In genomic region chr11:3472484-3472883, GRCm38 (mm10) we compare ENCODE assay signal across 8 mouse cellular contexts. TPM values are rescaled to one million over a fixed set of nuclear protein-coding genes. Genes with fewer than 3 reads are reported as not detected.
DNase-seq lines count a peak whose midpoint lies in the region; ATAC-seq and TF ChIP-seq lines count a peak whose summit lies in the region.

No protein-coding gene starts in this region.

- H3K4me3 ChIP-seq in midbrain, embryonic 11.5 days (ENCODE audit: low read depth, low read length): no peak overlapping the region
- H3K4me3 ChIP-seq in small intestine, adult 2 months (ENCODE audit: low read depth, low read length): no peak overlapping the region

- no peak overlapping the region for H3K27ac ChIP-seq in midbrain, embryonic 11.5 days (ENCODE audit: low read depth, low read length)
- H3K27ac ChIP-seq in small intestine, adult 2 months (ENCODE audit: insufficient read depth, low read depth, low read length): no peak overlapping the region

- no peaks in the 10 kb centered on the region for H3K36me3 ChIP-seq in midbrain, embryonic 11.5 days (ENCODE audit: control insufficient read depth, insufficient read depth, low read length)
- H3K36me3 ChIP-seq in small intestine, adult 2 months (ENCODE audit: control insufficient read depth, insufficient read depth, low read length): no peaks in the 10 kb centered on the region

- no peak overlapping the region for H3K9ac ChIP-seq in midbrain, embryonic 11.5 days (ENCODE audit: low read length)

- WGBS in midbrain, embryonic 11.5 days: 27% methylated on average over 1 of the region's 1 CpGs
- 20% methylated on average over 1 of the region's 1 CpGs for WGBS in small intestine, adult 2 months

- peak; percentile 91; the same call in 1 of the 2 replicates for TF ChIP-seq CTCF in small intestine, adult 2 months (IDR thresholded peaks at IDR 0.05; ENCODE audit: extremely low read depth, insufficient read length, insufficient replicate concordance, low read depth, low read length)

- no peak for TF ChIP-seq POLR2A in small intestine, adult 2 months (IDR thresholded peaks at IDR 0.05; ENCODE audit: low read depth, low read length)

- no peaks in the 10 kb centered on the region for H3K4me1 ChIP-seq in midbrain, embryonic 11.5 days (ENCODE audit: control insufficient read depth, insufficient read depth, low read length)
- peaks cover 14% of the 10 kb centered on the region; the same call in 1 of the 2 replicates for H3K4me1 ChIP-seq in small intestine, adult 2 months (ENCODE audit: control insufficient read depth, insufficient read depth, insufficient read length, low read length)

- peak; percentile 50 for ATAC-seq in inflammation-experienced regulatory T-cells, adult 6 months
- peak; percentile 72; the same call in 1 of the 2 replicates for ATAC-seq in midbrain, embryonic 11.5 days (ENCODE audit: low FRiP score)
- no peak; the same call in 1 of the 2 replicates for ATAC-seq in erythroid progenitor cell, adult 5-6 weeks (replicated peaks; ENCODE audit: low FRiP score, poor library complexity, severe bottlenecking)

- peak; percentile 83 to 94 for DNase-seq in adrenal gland, adult (ENCODE audit: inconsistent age in 2 of 2, low spot score in 1 of 2)
- DNase-seq in cerebellum, postnatal 4 days (ENCODE audit: low spot score in 2 of 2): peak; percentile 73 to 90
- peak; percentile 92 for DNase-seq in gastrocnemius, postnatal 10 days
- peak; percentile 82 to 85 for DNase-seq in left cerebral cortex, postnatal 14 days (ENCODE audit: low spot score in 2 of 2)
- peak; percentile 95 for DNase-seq in midbrain, embryonic 11.5 days (ENCODE audit: low spot score, missing footprints)

- intact Hi-C loops in left cerebral cortex, postnatal 14 days (cut with DNase I): loop anchor here (1.0 to 10.0 kb wide), 2 partner anchors 42 to 312 kb away; partner anchors contain the start of gene Selenom

- H3K9me3 ChIP-seq in midbrain, embryonic 11.5 days (ENCODE audit: control insufficient read depth, low read length): no peaks in the 10 kb centered on the region

- H3K27me3 ChIP-seq in midbrain, embryonic 11.5 days (ENCODE audit: control insufficient read depth, insufficient read depth, low read length): no peaks in the 10 kb centered on the region
- no peaks in the 10 kb centered on the region for H3K27me3 ChIP-seq in small intestine, adult 2 months (ENCODE audit: control insufficient read depth, insufficient read depth, low read length)

- no peak overlapping the region for H3K4me2 ChIP-seq in midbrain, embryonic 11.5 days

RNA-seq across cellular contexts. Expression of gene Pla2g3, which starts 15.6 kb away (rescaled TPM):
- total RNA-seq in gastrocnemius, postnatal 10 days (2021): under 1 TPM in 1 of 2 experiments, not detected in 1; 0.09 TPM
- polyA plus RNA-seq in inflammation-experienced regulatory T-cells, adult 6 months (2017; shearing (Covaris generic)): under 1 TPM in 2 of 3 experiments, not detected in 1; 0.12 to 0.28 TPM
- 1 to 10 TPM; 3.6 to 7.2 TPM for total RNA-seq in left cerebral cortex, postnatal 14 days (2021)
- 0.38 and 0.54 TPM in 2 replicates for polyA plus RNA-seq in midbrain, embryonic 11.5 days (2014; fragmentation: Nextera tagmentation; extraction: Ambion mirVana)
- 0.18 and 0.48 TPM in 2 replicates for polyA plus RNA-seq in small intestine, adult 2 months (2012; rRNA removed)
- total RNA-seq in erythroid progenitor cell, adult 5-6 weeks (2015; ENCODE audit: low replicate concordance): not detected in 2 replicates
- total RNA-seq in erythroid progenitor cell, adult 5-6 weeks (2017; ENCODE audit: low replicate concordance): not detected in 2 replicates

RNA-seq across cellular contexts. Expression of gene Rnf185, which starts 20.3 kb away (rescaled TPM):
- 10 to 100 TPM; 19.6 to 21.3 TPM for total RNA-seq in gastrocnemius, postnatal 10 days (2021)
- polyA plus RNA-seq in inflammation-experienced regulatory T-cells, adult 6 months (2017; shearing (Covaris generic)): 10 to 100 TPM; 16.8 to 28.4 (median 21.9) TPM
- 10 to 100 TPM; 21.7 to 22.4 TPM for total RNA-seq in left cerebral cortex, postnatal 14 days (2021)
- polyA plus RNA-seq in midbrain, embryonic 11.5 days (2014; fragmentation: Nextera tagmentation; extraction: Ambion mirVana): 51.9 and 54.3 TPM in 2 replicates
- 13.5 and 29.8 TPM in 2 replicates for polyA plus RNA-seq in small intestine, adult 2 months (2012; rRNA removed)
- 0.72 and 3.4 TPM in 2 replicates for total RNA-seq in erythroid progenitor cell, adult 5-6 weeks (2015; ENCODE audit: low replicate concordance)
- 0.23 and 0.77 TPM in 2 replicates for total RNA-seq in erythroid progenitor cell, adult 5-6 weeks (2017; ENCODE audit: low replicate concordance)

RNA-seq across cellular contexts. Expression of gene Inpp5j, which starts 32.1 kb away (rescaled TPM):
- total RNA-seq in gastrocnemius, postnatal 10 days (2021): 1 to 10 TPM; 1.8 to 2.2 TPM
- polyA plus RNA-seq in inflammation-experienced regulatory T-cells, adult 6 months (2017; shearing (Covaris generic)): not detected
- 10 to 100 TPM; 51.7 to 53.4 TPM for total RNA-seq in left cerebral cortex, postnatal 14 days (2021)
- 0.07 and 0.16 TPM in 2 replicates for polyA plus RNA-seq in midbrain, embryonic 11.5 days (2014; fragmentation: Nextera tagmentation; extraction: Ambion mirVana)
- 12.9 and 22.5 TPM in 2 replicates for polyA plus RNA-seq in small intestine, adult 2 months (2012; rRNA removed)
- 1.3 TPM in 1 of 2 replicates, not detected in the other for total RNA-seq in erythroid progenitor cell, adult 5-6 weeks (2015; ENCODE audit: low replicate concordance)
- not detected in 2 replicates for total RNA-seq in erythroid progenitor cell, adult 5-6 weeks (2017; ENCODE audit: low replicate concordance)

RNA-seq across cellular contexts. Expression of gene Selenom, which starts 42.0 kb away (rescaled TPM):
- 10 to 100 TPM; 44.4 to 56.3 TPM for total RNA-seq in gastrocnemius, postnatal 10 days (2021)
- polyA plus RNA-seq in inflammation-experienced regulatory T-cells, adult 6 months (2017; shearing (Covaris generic)): 10 to 100 TPM in 1 of 3 experiments, 1 to 10 TPM in 2; 5.6 to 20.7 (median 8.1) TPM
- 100 to 1,000 TPM; 156 to 170 TPM for total RNA-seq in left cerebral cortex, postnatal 14 days (2021)
- 55.9 and 58.9 TPM in 2 replicates for polyA plus RNA-seq in midbrain, embryonic 11.5 days (2014; fragmentation: Nextera tagmentation; extraction: Ambion mirVana)
- 107 and 174 TPM in 2 replicates for polyA plus RNA-seq in small intestine, adult 2 months (2012; rRNA removed)
- total RNA-seq in erythroid progenitor cell, adult 5-6 weeks (2015; ENCODE audit: low replicate concordance): 1.8 TPM in 1 of 2 replicates, not detected in the other
- total RNA-seq in erythroid progenitor cell, adult 5-6 weeks (2017; ENCODE audit: low replicate concordance): 3.3 TPM in 1 of 2 replicates, not detected in the other

Comparison
In these comparisons a context has a peak if more than half of its experiments do, and no peak if none do; other contexts are left out.
1. RNA of gene Pla2g3, which starts 15.6 kb away (total RNA-seq): 3.6 to 7.2 TPM in left cerebral cortex, postnatal 14 days; 0.09 TPM in gastrocnemius, postnatal 10 days and not detected in erythroid progenitor cell, adult 5-6 weeks; every median in the first group is over 4 times any median in the second.
2. RNA of gene Rnf185, which starts 20.3 kb away (total RNA-seq): 21.7 to 22.4 TPM in left cerebral cortex, postnatal 14 days and 19.6 to 21.3 TPM in gastrocnemius, postnatal 10 days; 0.23 to 3.4 TPM in erythroid progenitor cell, adult 5-6 weeks; every median in the first group is over 4 times any median in the second.
3. RNA of gene Inpp5j, which starts 32.1 kb away (total RNA-seq): 51.7 to 53.4 TPM in left cerebral cortex, postnatal 14 days; 1.8 to 2.2 TPM in gastrocnemius, postnatal 10 days and 1.3 TPM in erythroid progenitor cell, adult 5-6 weeks; every median in the first group is over 10 times any median in the second.
4. Peak in every context shown above with its lines, with median percentiles within 50 percentile points of each other: DNase-seq.